Mouse (Mus musculus): ENCODE results near the gene Entpd5.

Entpd5 gene

DNA sequence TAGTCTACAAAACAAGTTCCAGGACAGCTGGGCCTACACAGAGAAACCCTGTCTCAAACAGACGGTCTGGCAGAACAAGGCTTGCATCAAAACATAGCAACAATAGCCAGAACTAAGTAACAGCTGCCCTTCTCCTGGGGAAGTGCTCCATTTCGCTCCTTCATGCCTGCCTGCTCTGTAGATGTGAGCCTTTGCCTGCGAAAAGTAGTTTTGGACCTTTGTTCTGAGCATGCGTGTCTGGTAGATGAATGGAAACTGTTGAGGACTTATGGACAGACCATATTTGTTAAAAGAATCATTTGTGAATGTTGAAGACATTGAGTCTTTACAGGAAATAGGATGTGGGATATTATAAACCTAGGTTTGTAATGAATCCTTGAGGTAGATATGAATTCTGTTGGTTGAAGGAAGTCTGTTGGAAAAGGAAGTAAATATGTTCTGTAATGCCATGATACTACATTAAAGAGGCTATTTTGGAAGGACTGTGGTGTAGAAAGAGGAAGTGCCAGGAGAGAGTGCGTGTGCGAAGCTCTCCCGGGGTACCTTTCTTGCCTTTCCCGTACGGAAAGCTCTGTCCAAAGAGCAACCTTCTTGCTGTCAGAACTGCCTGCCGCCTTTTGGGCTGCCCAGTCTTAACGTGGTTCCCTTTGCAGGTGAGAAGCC is 71.7 kb downstream of the Entpd5 start:
- DNase-seq (ENCODE audit: low read depth, low spot score), result no peak

DNA sequence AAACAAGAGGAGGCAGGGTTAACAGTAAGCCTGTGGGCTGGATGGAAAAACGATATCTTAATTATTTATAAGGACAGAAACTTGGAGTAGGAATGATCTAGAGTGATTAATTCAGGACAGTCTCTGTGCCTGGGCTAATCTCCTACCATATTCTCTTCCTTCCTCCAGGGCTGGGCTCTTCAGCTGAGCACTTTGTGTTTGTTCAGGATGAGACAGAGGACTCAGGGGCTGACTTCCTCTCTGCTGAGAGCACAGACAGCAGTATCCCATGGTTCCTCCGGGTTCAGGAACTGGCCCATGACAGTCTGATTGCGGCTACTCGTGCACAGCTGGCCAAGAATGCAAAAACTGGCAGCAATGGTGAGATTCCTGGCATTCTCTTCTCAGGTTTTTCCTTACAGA is 81.7 kb downstream of the Entpd5 start:
- DNase-seq (ENCODE audit: low read depth, low spot score), result no peak
